Mouse (Mus musculus) heart, adult 9 months (tissue): Measurements from ENCODE around the gene Tbc1d2.

Experiments used
- DNase-seq, 2 experiments: peaks; one replicate each; pipeline ENCODE4 v3.0.0; 2022; ENCODE audit warnings: low spot score in 2 of 2

Tbc1d2 gene

DNA sequence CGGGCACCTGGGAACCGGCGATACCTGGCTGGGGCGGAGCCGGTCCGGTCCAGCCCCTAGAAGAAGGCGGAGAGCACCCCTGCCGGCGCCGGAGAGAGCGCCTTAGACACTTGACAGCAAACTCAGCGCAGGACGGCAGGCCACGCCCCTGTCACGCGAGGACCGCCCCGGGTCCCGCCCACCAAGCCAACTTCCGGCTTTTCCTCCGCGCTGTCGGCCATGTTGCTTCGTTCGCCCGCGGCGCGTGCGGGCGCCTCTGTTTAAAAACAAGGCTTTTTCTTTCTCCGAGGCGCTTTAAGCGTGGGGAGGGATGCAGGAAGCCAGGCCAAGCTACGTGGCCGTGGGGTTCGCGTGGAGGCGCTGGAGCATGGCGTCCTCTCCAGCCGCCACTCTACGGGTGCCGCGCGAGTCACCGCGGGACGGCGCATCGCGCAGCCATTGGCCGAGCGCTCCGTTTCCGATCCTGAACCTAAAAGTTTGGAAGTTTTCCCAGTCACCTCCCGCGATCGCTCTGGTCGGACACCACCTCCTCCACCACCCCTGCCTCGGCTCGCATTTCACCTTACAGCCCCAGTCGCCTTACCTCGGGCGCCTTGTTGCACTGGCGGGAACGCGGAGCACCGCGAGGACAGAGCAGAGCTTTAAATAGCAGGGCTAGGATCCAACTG lies at the start of gene Tbc1d2:
Gene Tbc1d2 (minus strand): TSS at position 124 of the 668 bp plus-strand sequence.
- DNase-seq, result peak; percentile 90 to 95

DNA sequence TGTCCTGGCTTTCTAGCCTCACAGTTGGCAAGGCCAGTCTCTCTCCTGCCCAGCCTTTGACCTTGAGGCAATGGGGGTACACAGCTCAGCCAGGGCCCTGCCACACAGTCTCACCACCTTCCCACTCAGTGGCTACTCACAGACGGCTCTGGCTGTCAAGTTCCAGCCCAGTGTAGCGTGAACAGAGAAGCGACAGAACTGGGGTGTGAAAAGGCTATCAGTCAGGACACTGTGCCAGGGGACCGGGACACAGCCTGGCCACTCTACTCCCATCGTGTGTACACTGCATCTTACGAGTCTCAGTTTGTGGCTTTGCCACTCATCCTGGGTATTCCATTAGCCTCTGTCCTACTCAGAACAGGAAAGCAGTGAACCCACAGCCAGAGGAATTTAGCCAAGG lies 46.5 kb upstream of the Tbc1d2 start:
- no peak for DNase-seq

DNA sequence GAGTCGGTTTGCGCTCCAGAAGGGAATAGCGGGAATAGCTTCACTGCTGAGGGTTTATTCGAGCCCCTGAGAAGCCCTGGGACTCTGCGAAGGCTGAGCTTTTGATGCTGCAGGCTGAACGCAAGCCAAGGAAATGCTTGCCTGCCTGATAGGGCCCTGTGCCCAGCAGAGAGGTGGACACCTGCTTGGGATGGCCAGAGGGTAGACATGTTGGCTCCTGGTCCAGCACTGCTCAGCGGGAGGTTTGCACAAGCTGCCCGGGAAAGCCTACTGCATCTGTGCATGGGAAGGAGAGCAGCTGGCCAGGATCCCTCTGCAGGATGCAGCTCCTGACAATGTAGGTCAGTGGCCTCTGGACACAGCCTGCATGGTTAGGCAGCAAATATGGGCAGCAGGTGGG lies 40.6 kb upstream of the Tbc1d2 start:
- DNase-seq, result no peak

DNA sequence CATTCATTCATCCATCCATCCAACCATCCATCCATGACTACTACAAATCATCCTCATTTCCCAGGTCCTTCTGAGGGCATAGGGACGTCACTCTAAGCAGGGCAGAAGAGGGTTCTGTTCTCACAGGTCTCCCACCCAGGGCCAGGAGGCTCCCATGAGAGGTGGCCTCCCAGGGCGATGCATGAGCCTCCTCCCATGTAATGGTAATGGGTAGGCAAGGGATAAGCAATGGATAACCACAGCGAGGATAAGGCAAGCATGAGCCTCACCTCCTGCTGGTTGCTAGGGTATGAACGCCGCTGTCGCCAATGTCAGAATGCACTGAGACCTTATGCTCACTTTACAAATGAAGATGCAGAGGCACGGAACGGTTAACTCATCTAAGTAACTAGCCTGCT lies 40.0 kb upstream of the Tbc1d2 start:
- DNase-seq, result no peak

DNA sequence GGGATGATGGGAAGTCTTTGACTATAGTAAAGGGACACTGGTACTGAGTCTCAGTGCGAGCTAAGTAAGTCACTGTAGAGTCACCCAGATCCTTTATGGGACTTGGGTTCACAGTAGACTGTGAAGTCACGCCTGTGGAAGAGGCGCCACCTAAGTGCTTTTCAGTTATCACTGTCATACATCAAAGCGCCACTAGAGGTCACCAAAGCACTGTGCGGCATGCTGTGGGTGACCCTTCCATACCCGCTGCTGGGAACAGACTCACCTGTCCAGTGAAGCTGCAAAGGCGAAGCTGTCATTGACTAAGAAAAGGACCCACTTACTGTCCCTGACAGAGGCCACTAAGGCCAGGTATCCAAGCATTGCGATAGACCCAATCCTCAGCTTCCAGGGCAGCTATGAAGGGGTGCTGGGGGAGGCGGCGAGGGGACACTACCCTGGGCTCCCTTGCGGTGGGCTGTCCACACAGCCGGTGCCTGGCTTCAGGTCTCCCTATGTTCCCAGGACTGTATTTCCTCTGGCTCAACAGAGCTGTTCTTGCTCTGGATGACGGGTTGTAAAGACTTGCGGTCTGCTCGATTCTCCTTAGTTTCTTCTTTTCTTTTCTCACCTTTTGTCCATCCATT lies 39.5 kb upstream of the Tbc1d2 start:
- peak; percentile 25 to 60 for DNase-seq

DNA sequence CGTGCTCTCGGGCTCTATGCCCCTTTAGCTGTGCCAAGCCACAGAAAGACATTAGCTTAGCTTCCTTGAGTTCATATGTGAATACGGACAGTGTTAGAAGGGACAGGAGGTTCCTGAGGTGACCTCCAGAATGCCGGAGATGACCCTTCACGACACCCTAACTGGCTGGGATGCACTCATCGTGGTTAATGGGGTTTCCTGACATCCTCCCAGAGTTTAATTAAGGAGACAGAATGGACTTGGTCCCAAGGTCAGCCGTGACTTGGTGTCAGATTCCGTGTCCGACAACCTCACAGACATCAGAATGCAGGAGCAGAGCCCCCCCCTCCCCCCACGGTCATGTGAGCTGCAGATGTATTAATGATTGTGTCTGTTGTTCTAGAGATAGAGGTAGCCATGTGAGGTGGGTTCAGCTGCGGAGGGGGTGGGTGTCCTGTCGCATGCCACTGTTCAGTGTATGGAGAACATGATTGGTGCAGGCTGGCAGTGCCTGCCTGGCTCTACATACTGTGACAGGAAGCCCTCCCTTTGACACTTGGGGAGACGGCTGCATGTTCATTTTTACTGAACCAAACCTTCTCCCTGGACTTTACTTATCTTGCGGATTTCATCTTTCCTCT lies 38.3 kb upstream of the Tbc1d2 start:
- DNase-seq, result no peak

DNA sequence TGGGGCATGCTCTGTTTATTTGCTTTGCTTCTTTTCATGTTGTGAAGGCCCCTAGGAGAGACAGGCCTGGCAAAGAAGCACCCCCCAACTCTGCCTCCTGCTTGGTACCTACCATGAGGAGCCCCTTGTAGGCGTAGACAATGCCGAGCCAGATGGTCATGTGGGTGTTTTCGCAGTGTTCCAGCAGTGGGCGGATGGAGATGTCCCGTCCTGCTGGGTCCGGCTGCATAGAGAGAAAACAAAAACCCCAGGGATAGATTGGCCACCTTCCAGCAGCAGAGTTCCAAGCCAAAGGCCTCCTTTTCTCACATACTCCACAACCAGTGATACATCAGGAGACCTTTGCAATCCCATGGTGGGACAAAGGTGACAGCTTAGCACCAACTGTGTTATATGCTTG lies 34.2 kb upstream of the Tbc1d2 start:
- DNase-seq, result peak in 1 of 2 experiments; percentile 7

DNA sequence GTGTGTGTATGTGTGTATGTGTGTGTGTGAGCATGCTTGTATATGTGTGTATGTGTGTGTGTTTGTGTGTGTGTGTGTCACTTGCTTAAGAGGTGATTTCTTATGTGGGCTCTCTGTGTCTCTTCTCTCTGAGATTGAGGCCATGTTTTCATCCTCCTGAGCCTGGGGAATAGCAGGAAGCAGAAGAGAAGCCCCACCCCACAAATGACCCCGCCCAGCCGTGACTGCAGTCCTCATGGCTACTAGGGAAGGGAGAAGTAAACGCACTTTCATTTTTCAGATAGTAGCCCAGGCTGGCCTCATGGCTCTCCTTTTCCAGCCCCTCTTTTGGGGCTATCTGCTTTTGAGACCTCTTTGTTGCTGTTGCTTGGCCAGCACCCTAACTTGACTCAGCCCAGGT lies 26.6 kb upstream of the Tbc1d2 start:
- no peak for DNase-seq

DNA sequence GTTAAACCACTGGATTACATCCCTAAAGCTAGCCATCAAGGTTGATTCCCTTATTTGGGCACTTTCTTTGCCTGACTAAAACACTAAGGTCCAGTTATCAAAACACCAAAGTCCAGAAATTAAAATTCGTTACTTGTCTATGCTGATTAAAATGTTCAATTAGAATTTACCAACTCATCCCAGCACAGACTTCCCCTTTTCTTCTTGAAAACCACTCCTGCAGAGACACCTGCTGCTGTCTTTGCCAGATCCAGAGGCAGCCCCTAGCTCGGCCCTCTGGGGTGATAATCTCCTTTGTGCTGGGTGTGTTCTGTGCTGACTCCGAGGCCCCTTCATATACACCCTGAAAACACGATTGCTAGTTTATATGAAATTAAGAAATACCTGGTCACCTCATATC lies 26.0 kb upstream of the Tbc1d2 start:
- DNase-seq, result no peak

DNA sequence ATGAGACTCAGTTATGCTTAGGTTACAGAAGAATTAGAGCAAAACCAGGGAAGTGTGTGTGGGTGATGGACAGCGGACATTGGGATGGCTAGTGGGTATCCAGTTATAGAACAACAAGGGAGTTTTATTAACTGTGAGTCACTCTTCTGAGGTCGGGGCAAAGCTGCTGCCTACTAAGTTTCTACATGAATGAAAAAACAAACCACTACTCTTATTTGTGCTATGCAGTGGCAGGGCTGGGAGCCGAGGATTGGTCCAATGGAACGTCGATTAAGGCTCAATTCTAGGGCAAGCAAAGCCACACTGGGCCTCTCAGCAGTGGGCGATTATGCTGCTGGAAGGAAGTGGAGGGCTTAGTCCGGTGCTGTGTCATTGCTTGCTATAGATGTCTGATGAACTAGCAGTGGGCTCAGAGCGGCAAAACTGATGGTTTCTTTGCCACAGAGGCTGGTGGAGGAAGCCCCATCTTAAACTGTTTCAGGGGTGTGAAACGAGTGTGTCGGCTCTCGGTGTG lies 25.3 kb upstream of the Tbc1d2 start:
- DNase-seq, result no peak

DNA sequence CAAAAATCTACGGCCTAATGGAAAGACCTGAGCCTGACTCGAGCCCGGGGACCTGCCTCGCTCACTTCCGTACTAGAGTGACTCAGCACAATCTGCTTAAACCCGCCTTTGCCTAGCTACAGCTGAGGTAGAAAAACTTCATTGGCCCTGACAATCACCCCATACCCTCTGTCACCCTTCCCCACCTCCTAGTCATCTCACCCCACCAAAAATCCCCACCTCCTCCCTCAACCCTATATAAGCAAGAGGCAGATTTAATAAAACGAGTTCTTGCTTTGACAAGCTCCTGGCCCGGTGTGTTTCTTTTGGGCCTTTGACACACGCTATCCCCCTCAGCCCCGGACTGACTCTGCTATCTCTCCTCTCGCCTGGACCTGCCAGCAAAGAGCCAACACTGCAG lies 18.6 kb upstream of the Tbc1d2 start:
- no peak for DNase-seq

DNA sequence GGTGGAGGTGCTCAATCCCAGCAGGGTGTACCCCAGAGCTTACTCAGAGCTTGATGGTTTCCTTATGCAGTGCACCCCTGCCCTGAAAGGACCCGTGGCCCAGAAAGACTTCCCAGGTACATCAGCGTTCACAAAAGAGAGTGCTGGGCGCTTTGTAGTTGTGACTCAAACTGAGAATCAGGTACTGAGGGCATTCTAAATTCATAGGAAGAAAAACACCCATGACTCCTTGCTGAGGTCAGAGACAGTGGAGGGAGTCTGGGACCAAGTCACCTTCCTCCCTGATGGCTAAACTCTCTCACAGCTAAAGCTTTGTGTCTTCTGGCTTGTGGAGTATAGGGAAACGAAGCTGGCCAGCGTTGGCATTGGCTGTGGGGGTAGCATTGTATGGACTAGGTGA lies 16.4 kb upstream of the Tbc1d2 start:
- no peak for DNase-seq

DNA sequence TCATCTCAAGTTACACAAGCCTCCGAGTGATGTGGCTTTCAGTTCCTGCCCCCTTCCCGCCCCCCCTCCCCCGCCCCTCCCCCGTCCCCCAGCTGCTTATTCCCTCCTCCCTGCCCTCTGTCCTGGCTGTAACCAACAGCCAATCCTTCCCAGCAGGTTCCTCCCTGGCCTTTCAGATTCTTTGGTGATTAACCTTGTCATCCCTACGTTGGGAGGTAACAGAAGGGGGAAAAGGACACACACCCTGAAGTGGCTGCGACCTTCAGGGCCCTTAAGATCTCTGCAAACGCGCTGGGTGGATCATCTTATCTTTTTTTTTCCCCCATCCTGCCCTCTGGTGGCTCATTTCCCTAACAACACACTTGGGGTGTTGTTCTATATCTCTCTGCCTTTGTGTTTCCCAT lies 15.4 kb upstream of the Tbc1d2 start:
- no peak for DNase-seq

DNA sequence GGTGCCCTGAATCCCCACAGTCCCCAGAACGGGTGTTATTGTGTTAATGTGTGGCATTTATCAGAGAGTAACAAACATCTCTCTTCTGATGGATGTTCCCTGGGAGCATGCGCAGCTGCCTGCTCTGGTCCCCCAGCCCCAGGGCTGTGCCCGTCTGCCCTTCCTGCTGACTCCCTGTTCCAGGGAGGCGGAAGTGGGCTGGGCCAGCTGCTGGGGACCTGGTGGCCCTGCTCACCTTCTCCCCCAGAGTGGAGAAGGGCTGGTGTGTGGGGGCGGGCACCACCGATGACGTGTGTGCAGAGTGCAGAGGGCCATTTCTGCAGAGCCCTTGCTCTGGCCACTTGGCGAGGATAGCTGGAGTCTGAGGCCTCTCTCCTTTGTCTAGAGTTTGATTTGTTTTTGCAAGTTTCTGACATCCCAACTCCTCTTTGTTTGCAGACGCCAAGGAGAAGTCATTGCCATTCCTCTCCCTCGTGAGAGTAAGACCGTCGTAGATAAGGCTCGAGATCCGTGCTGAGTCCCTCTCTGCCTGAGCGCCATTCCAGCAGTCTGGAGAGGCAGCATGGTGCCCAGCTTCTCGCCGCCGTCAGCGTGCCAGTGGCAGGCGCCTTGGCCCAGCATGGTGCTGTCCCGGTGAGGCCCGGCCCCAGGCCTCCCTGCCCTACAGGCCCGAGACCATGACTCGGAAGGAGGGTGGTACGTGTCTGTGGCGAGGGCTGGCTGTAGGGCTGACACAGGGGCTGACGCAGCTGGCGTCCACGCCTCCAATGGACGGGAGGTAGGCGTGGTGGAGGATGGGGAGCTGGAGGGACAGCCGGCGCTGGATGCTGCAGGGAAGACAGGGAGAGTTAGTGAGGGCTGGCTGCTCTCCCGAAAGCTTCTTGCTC lies 14.4 kb upstream of the Tbc1d2 start:
- peak; percentile 14 to 45 for DNase-seq

DNA sequence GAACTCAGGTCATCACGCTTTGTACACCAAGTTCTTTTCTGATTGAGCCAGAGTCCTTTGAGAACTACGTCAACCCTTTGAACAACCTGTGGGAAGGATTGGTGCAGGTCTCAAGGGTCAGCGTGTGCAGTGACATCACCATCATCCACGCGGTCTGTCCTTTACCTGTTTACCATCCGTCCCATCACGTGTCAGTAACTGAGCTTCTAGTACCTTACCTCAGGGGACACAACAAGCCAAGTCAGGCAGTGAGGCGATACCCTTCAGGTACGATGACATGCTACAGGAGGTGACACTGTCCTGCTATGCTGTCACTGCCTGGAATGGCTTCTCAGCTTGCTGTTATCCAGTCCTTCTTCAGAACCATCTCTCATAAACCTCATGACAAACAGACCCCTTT lies 11.4 kb upstream of the Tbc1d2 start:
- DNase-seq, result no peak

DNA sequence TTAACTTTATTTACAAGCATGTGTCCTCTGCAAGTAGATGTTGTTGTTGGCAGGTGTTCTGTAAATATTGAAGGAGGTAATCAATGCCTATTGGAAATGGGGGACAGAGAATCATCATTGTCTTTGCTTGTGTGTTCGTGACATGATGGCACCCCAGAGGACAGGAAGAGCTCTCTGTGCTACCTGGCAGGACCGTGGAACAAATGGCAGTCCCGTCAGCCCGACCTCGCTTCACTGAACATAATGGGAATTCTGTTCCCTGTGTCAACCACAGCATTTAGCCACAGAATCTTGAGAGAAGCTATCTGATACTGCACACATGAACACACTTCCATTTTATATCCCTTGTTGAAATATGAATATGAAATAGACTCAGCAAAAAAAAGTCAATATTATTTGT lies 8.9 kb upstream of the Tbc1d2 start:
- DNase-seq, result no peak

DNA sequence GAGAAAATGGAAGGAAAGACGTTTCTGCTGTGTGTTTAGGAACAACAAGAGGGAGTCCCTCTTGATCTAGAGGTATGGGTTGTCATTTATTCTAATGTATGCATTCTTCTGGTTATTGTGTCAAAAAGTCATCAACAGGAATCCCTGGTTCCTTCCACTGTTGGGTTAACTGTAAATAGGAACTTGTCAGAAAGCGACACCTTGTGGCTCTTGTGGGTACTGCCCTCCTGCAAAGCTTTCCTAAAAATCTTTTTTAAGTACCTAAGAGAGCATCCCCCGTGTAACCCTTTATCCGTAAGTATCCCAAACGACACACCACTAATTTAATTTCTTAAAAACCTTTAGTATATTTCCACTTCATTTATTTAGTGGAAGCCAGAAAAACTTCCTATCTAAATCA lies 7.1 kb upstream of the Tbc1d2 start:
- DNase-seq, result peak in 1 of 2 experiments; percentile 46

DNA sequence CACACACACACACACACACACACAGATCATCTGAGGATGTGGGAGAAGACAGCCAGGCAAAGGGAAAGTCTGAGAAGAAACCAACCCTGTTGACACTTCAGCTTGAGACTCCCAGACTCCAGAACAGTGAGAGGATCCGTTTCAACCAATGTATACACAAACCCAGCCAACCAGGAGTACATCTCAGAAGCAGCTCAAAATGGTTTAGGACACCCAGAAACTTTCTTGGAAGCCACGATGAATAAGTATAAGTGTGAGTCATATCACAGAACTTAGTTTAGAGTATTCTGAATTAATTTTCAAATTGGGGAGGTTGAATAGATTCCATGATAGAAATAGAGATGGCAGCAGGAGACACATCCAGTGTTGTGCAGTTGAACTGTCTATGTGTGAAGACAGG lies 5.9 kb upstream of the Tbc1d2 start:
- no peak for DNase-seq

DNA sequence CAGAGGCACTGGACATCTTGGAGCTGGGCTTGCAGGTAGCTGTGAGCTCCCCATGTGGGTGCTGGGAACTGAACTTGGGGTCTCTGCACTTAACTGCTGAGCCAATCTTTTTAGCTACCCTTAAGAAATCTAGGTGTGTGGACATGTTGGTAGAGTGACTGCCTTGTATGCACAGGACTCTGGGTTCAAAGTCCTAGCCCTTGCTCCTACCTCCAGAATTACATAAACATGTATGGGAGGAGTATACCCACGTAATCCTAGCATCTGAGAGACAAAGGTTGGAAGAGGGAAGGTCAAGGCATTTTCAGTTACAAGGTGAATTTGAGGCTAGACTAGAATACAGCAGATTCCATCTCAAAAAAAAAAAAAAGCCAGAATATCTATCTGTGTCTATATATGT lies 5.3 kb upstream of the Tbc1d2 start:
- no peak for DNase-seq

DNA sequence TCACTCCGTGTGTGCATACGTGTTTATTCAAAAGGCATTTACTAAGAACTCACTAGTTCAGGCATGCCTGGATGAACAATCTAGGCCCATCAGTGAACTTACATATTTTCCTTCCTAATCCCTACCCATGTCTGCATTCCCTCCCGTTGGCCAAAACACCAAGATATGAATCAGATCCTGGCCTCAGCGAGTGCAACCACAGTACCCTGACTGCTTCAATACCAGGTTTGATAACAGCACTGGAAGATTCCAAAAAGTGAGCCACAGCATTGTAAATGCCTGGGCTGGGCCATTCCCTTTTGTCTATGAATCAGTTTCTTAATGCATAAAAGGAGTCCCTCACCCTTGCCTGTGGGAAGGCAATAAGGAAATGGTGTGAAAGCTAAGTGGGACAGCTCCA lies 848 bp downstream of the Tbc1d2 start:
- DNase-seq, result no peak

DNA sequence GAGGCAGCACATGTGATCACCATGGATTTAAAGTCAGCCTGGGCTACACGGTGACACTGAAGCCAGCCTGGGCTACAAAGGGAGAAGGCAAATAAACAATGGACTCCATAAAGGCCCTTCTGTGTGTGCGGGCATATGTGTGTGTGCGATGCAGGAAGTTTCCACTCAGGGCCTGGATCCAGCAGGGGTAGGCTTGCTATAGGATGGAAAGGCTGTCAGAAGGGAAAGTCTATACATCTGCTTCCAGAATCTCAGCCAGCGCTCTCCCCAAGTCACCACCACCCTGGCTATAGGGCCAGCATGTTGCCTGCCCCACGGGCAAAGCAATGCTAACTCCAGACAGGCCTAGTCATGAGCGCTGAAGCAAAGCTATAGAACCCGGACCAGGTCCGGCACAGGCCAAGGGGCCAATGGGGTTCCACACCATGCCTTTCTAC lies 6.3 kb downstream of the Tbc1d2 start:
- DNase-seq, result no peak
